ENCODE assay signal across 9 mouse cellular contexts in the genomic region with DNA sequence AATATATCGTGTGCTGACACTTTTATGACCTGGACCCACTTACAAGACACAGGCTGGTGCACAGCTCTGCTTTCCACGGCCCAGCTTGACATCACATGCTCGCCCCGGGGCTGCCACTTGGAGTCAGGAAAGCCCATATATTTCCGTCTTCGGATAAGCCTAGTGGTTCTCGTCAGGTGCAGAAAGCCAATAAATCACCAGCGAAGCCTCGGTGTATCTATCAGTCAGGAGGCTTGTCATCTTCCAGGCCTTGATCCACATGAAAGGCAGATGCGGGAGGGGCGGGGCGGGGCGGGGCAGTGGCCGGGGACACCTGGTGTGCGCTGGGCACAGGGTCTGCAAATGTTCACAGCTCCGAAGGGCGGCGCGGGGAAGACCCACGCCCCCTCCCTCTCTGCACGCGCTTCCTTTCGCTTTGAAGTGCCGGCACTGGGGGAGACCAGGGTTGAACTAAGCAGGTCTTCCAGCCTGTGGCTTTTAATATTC. TPM values are rescaled to one million over a fixed set of nuclear protein-coding genes. Genes with fewer than 3 reads are reported as not detected.
DNase-seq lines count a peak whose midpoint lies in the region; ATAC-seq lines count a peak whose summit lies in the region.
"Had no signal": no experiment of that assay in that cellular context is flagged by ENCODE, and none has a peak within 500 bp of the region (broad histone marks: within the 10 kb centered on the region; RNA-seq: fewer than 3 reads in every experiment).

No protein-coding gene starts in this region.

- H3K4me3 ChIP-seq in heart, embryonic 16.5 days (ENCODE audit: low read length), result peak overlapping the region; percentile 45
- H3K4me3 ChIP-seq in hindbrain, embryonic 13.5 days, result peak overlapping the region; percentile 38
- peak overlapping the region; percentile 37 for H3K4me3 ChIP-seq in midbrain, embryonic 13.5 days (replicated peaks)

- intact Hi-C loops in heart, postnatal 36 days (cut with DNase I), result no loop called here

- H3K27me3 ChIP-seq in heart, embryonic 16.5 days (ENCODE audit: control insufficient read depth, insufficient read depth, low read length), result no peaks in the 10 kb centered on the region
- H3K27me3 ChIP-seq in hindbrain, embryonic 13.5 days, result no peaks in the 10 kb centered on the region
- no peaks in the 10 kb centered on the region for H3K27me3 ChIP-seq in midbrain, embryonic 13.5 days

- no peak overlapping the region for H3K9ac ChIP-seq in heart, embryonic 16.5 days (ENCODE audit: low read length)
- H3K9ac ChIP-seq in hindbrain, embryonic 13.5 days, result peak overlapping the region; percentile 62
- H3K9ac ChIP-seq in midbrain, embryonic 13.5 days (replicated peaks), result peak overlapping the region; percentile 55

- no peak for DNase-seq in heart, postnatal 36 days
- DNase-seq in embryo, embryonic 11.5 days (ENCODE audit: low read depth, low spot score), result peak; percentile 39
- DNase-seq in gastrocnemius, adult 8-10 months (ENCODE audit: low spot score in 2 of 2), result no peak
- DNase-seq in testis, postnatal 10 days (ENCODE audit: low spot score), result no peak

- WGBS in heart, embryonic 16.5 days, result 6% methylated on average over 20 of the region's 24 CpGs
- WGBS in hindbrain, embryonic 13.5 days, result 3% methylated on average over 23 of the region's 24 CpGs
- 10% methylated on average over 24 of the region's 24 CpGs for WGBS in midbrain, embryonic 13.5 days

- peak overlapping the region; percentile 67 for H3K4me2 ChIP-seq in heart, embryonic 16.5 days (ENCODE audit: low read depth, low read length)
- peak overlapping the region; percentile 66 for H3K4me2 ChIP-seq in hindbrain, embryonic 13.5 days
- peak overlapping the region; percentile 72 for H3K4me2 ChIP-seq in midbrain, embryonic 13.5 days (replicated peaks)

- H3K36me3 ChIP-seq in heart, embryonic 16.5 days (ENCODE audit: control insufficient read depth, insufficient read depth), result no peaks in the 10 kb centered on the region
- no peaks in the 10 kb centered on the region for H3K36me3 ChIP-seq in hindbrain, embryonic 13.5 days
- H3K36me3 ChIP-seq in midbrain, embryonic 13.5 days, result no peaks in the 10 kb centered on the region

- no peaks in the 10 kb centered on the region; the same call in 1 of the 2 replicates for H3K4me1 ChIP-seq in heart, embryonic 16.5 days (ENCODE audit: control insufficient read depth, insufficient read depth, low read length)
- H3K4me1 ChIP-seq in hindbrain, embryonic 13.5 days (replicated peaks), result peaks cover 14% of the 10 kb centered on the region
- H3K4me1 ChIP-seq in midbrain, embryonic 13.5 days (replicated peaks), result peaks cover 15% of the 10 kb centered on the region

- H3K9me3 ChIP-seq in heart, embryonic 16.5 days (replicated peaks; ENCODE audit: control insufficient read depth, low read length), result no peaks in the 10 kb centered on the region
- H3K9me3 ChIP-seq in hindbrain, embryonic 13.5 days, result no peaks in the 10 kb centered on the region
- H3K9me3 ChIP-seq in midbrain, embryonic 13.5 days, result no peaks in the 10 kb centered on the region

- H3K27ac ChIP-seq in heart, embryonic 16.5 days (ENCODE audit: low read length), result no peak overlapping the region
- H3K27ac ChIP-seq in hindbrain, embryonic 13.5 days, result peak overlapping the region; percentile 30; the same call in 1 of the 2 replicates
- peak overlapping the region; percentile 10; the same call in 1 of the 2 replicates for H3K27ac ChIP-seq in midbrain, embryonic 13.5 days

- no peak for ATAC-seq in heart, embryonic 16.5 days (replicated peaks; ENCODE audit: extremely low read depth, insufficient read depth, low FRiP score)
- ATAC-seq in hindbrain, embryonic 13.5 days (ENCODE audit: low FRiP score), result peak; percentile 85
- peak; percentile 93 for ATAC-seq in midbrain, embryonic 13.5 days
- ATAC-seq in erythroid progenitor cell, adult 5-6 weeks (replicated peaks; ENCODE audit: low FRiP score, poor library complexity, severe bottlenecking), result no peak

RNA-seq across cellular contexts. Expression of a gene that starts 48.1 kb away (rescaled TPM):
- 0.14 TPM in 1 of 2 replicates, not detected in the other for polyA plus RNA-seq in heart, embryonic 16.5 days (2015; fragmentation: Nextera tagmentation; extraction: Ambion mirVana)
- total RNA-seq in heart, postnatal 36 days (2021), result not detected
- 0.25 TPM in 1 of 2 replicates, not detected in the other for polyA plus RNA-seq in hindbrain, embryonic 13.5 days (2015; fragmentation: Nextera tagmentation; extraction: Ambion mirVana)
- polyA plus RNA-seq in midbrain, embryonic 13.5 days (2015; fragmentation: Nextera tagmentation; extraction: Ambion mirVana), result not detected in 2 replicates
- total RNA-seq in gastrocnemius, adult 8-10 months (2022), result not detected
- not detected in 2 replicates for total RNA-seq in erythroid progenitor cell, adult 5-6 weeks (2015; ENCODE audit: low replicate concordance)
- total RNA-seq in erythroid progenitor cell, adult 5-6 weeks (2017; ENCODE audit: low replicate concordance), result not detected in 2 replicates
- total RNA-seq: MEL had no signal

Comparison
In these comparisons a context has a peak if more than half of its experiments do, and no peak if none do; other contexts are left out.
1. ATAC-seq: peak in hindbrain, embryonic 13.5 days (single experiment) and midbrain, embryonic 13.5 days (single experiment); none in heart, embryonic 16.5 days (single experiment) and erythroid progenitor cell, adult 5-6 weeks (single experiment).
2. Peak in every context shown above with its lines, with median percentiles within 50 percentile points of each other: H3K4me2 ChIP-seq and H3K4me3 ChIP-seq.